Mouse (Mus musculus) stomach, embryonic 15.5 days (tissue): ENCODE measurements around the gene Sfrp5. TPM values are rescaled to one million over a fixed set of nuclear protein-coding genes. Genes with fewer than 3 reads are reported as not detected.
A peak's percentile ranks its signal among the peaks of the same experiment; 100 is the strongest.

Experiments
- ATAC-seq: fragments of 200-750 bp; cut with Nextera tagmentation; 2 replicates; pipeline ENCODE4 v1.8.0; 2017; ENCODE audit warnings: low read depth, moderate number of reproducible peaks, moderate TSS enrichment; ENCODE audit not compliant: insufficient read depth, low FRiP score
- H3K27ac ChIP-seq: fragments of 300-500 bp; sonication (generic); 2 replicates; pipeline ENCODE4 v1.5.1; 2015; ENCODE audit warnings: mild to moderate bottlenecking, inconsistent platforms
- H3K27me3 ChIP-seq: fragments of 300-500 bp; sonication (generic); replicated peaks from 2 replicates; pipeline ENCODE4 v1.6.1; 2015; ENCODE audit warnings: inconsistent platforms
- H3K36me3 ChIP-seq: fragments of 300-500 bp; sonication (generic); 2 replicates; pipeline ENCODE4 v1.6.1; 2015; ENCODE audit warnings: inconsistent platforms
- H3K4me1 ChIP-seq: fragments of 300-500 bp; sonication (generic); 2 replicates; pipeline ENCODE4 v1.6.1; 2015; ENCODE audit warnings: inconsistent platforms
- H3K4me2 ChIP-seq: fragments of 300-500 bp; sonication (generic); 2 replicates; pipeline ENCODE4 v1.6.1; 2015; ENCODE audit warnings: mild to moderate bottlenecking, inconsistent platforms
- H3K4me3 ChIP-seq: fragments of 300-500 bp; sonication (generic); replicated peaks from 2 replicates; pipeline ENCODE4 v1.5.1; 2015; ENCODE audit warnings: inconsistent platforms
- H3K9ac ChIP-seq: fragments of 300-500 bp; sonication (generic); 2 replicates; pipeline ENCODE4 v1.6.1; 2015; ENCODE audit warnings: inconsistent platforms
- H3K9me3 ChIP-seq: fragments of 300-500 bp; sonication (generic); 2 replicates; pipeline ENCODE4 v1.6.1; 2016; ENCODE audit warnings: inconsistent platforms
- WGBS: fragments of 180-500 bp; shearing (Covaris S2); methylation state at CpG from one replicate; pipeline ENCODE4 v1.1.7; 2015; 5-methylcytosine and 5-hydroxymethylcytosine counted together
- polyA plus RNA-seq: library from polyadenylated mRNA; unstranded; fragments of >200 nt; fragmentation: Nextera tagmentation; extraction: Ambion mirVana; gene quantifications from 2 replicates; pipeline ENCODE4 v1.2.1, GENCODE M21; 2015

The Sfrp5 gene
- polyA plus RNA-seq, 1 experiment from 2014 or later = 16.0 TPM

DNA sequence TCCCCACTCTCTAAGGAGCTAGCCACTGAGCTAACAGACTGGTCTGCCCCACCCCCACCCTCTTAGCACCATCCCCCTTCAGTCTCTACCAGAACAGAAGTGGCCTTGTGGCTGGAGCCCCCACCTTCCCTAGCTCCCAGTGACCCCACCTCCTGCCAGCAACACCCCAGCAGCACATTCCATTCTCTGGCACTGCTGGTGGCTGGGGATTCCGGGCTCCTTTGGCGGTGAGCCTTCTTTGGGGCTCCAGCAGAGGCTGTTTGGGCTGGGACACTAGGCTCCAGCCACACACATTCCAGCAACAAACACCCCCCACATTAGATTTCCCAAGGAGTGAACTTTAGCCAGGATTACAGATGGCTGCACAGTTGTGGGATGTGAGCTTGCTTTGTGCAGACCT, 8.7 kb downstream of the Sfrp5 start:
- no peak overlapping the region for H3K27ac ChIP-seq

DNA sequence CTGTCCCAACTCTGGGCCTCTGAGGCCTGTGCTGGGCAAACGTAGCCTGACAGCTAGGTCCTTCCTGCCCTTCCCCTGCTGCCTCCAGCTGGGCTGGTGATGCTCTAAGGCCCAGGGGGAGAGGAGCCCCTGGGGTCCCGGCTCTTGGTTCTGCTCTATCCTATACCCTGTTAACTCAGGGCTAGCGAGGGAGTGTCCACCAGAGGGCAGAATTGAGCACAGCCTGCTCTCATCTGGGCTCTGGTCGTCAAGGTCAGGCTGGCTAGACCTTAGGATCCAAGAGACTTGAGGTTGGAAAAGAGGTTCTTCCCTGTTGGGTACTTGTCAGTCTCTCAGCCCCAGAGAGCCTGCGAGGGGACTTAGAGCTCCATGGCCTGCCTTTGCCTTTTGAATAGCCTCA, 11.6 kb downstream of the Sfrp5 start:
- H3K9me3 ChIP-seq = no peaks in the 10 kb centered on the region
- H3K4me2 ChIP-seq = no peak overlapping the region
- H3K27ac ChIP-seq = no peak overlapping the region
- H3K9ac ChIP-seq = no peak overlapping the region
- H3K4me1 ChIP-seq = no peaks in the 10 kb centered on the region
- peaks cover 24% of the 10 kb centered on the region for H3K36me3 ChIP-seq
- no peaks in the 10 kb centered on the region for H3K27me3 ChIP-seq
- H3K4me3 ChIP-seq = no peak overlapping the region
- no peak for ATAC-seq
- WGBS = 13% methylated on average over 5 of the region's 5 CpGs

More for the DNA sequence above, 8.7 kb downstream of the Sfrp5 start:
- Histone ChIP-seq H3K4me3 (no peak overlapping the region), H3K4me1 (0 out of 2 replicates have a peak, but pooled peaks cover 5% of the 10 kb centered on the region), H3K4me2 (no peak overlapping the region), H3K9ac (no peak overlapping the region), H3K9me3 (no peaks in the 10 kb centered on the region), H3K27me3 (peaks cover under 1% of the 10 kb centered on the region; the same call in 1 of the 2 replicates), H3K36me3 (peaks cover 20% of the 10 kb centered on the region)
- ATAC-seq = no peak
- 73% methylated on average over 2 of the region's 2 CpGs for WGBS

DNA sequence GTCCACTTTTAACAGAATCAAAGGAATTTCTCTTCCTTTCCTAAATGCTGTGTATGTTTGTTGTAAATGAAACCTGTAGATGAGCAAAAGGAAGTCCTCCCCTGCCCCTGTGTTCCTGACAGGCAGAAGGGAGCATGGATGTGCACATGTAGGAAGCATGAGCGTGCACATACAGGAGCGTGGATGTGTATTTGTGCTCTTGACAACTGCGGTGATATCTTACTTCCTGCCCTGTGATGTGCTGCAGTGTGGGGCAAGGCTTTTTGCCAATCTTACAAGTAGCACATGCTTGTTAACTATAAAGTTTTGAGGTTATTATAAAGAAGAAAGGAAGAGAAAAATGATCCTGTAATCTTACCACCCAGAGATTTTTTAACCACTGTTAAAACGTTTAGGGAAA, 12.3 kb downstream of the Sfrp5 start:
- no peaks in the 10 kb centered on the region for H3K9me3 ChIP-seq
- ATAC-seq = no peak
- no peaks in the 10 kb centered on the region for H3K27me3 ChIP-seq
- H3K4me1 ChIP-seq = no peaks in the 10 kb centered on the region
- no peak overlapping the region for H3K9ac ChIP-seq
- no peak overlapping the region for H3K27ac ChIP-seq
- no peak overlapping the region for H3K4me2 ChIP-seq
- WGBS = 69% methylated on average over 4 of the region's 4 CpGs
- no peak overlapping the region for H3K4me3 ChIP-seq
- peaks cover 27% of the 10 kb centered on the region for H3K36me3 ChIP-seq

DNA sequence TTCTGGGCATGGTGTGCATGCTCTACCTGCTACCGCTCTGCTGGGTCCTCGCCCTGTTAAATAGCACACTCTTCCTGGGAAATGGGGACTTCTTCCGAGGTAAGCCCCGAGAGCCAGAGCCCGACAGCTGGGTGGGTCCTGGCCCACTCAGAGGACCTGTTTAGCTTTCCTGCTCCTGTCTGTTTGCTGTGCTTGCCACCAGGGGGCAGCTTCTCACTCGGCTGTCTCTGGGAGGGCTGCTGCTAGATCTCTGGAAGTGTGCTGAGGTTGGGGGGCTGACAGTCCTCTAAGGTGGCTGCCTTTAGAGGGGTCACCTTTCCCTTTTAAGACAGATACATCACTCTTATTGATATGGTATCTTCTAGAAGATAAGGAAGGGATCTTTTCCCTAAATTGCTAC, 19.4 kb downstream of the Sfrp5 start:
- Histone ChIP-seq H3K9me3 (no peaks in the 10 kb centered on the region), H3K4me3 (no peak overlapping the region), H3K9ac (no peak overlapping the region), H3K27me3 (no peaks in the 10 kb centered on the region), H3K36me3 (peaks cover 42% of the 10 kb centered on the region), H3K4me2 (no peak overlapping the region), H3K4me1 (no peaks in the 10 kb centered on the region), H3K27ac (no peak overlapping the region)
- WGBS = 65% methylated on average over 6 of the region's 6 CpGs
- ATAC-seq = no peak

DNA sequence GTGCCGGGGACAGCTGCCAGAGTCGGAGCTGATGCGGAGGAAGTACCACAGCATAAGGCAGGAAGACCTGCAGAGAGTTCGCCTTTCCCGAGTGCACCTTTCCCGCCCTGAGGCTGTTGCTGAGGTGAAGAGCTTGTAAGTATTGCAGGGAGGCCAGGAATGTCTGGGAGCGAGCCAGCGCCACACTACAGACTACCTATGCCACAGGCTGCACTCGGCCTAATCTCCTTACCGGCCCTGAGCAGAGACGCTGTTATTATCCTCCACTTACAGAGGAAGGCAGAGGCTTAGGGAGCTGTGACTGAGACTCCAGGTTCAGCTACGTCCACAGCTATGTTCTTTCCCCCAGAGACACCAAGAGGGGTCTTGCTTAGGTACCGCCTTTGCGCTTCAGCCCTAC, 22.7 kb downstream of the Sfrp5 start:
- ATAC-seq = no peak
- Histone ChIP-seq H3K27ac (no peak overlapping the region), H3K4me1 (no peaks in the 10 kb centered on the region), H3K9ac (no peak overlapping the region), H3K9me3 (no peaks in the 10 kb centered on the region), H3K27me3 (no peaks in the 10 kb centered on the region), H3K36me3 (peaks cover 33% of the 10 kb centered on the region), H3K4me3 (no peak overlapping the region), H3K4me2 (no peak overlapping the region)
- 89% methylated on average over 14 of the region's 14 CpGs for WGBS

DNA sequence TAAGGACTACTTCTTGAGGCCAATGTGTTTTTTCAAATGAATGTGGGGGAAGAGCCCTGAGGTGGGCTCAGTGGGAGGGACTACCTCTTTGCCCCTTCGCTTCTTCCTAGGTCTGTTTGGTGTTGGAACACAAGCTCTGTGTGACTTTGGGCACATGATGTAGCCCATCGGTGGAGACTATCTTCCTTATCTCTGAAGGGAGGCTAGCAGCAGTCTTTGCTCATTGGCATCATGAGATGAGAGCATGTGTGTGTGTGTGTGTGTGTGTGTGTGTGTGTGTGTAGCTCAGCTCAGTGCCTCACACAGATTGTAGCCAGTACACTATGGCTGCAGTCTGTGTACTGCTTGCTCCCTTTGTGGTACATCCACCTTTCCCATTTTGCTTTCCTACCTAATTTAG, 24.6 kb downstream of the Sfrp5 start:
- Histone ChIP-seq H3K27ac (no peak overlapping the region), H3K4me3 (no peak overlapping the region), H3K4me2 (no peak overlapping the region), H3K9ac (no peak overlapping the region), H3K27me3 (no peaks in the 10 kb centered on the region), H3K36me3 (peaks cover 22% of the 10 kb centered on the region; the same call in 1 of the 2 replicates), H3K9me3 (no peaks in the 10 kb centered on the region), H3K4me1 (no peaks in the 10 kb centered on the region)
- WGBS = 88% methylated on average over 2 of the region's 2 CpGs
- no peak for ATAC-seq

DNA sequence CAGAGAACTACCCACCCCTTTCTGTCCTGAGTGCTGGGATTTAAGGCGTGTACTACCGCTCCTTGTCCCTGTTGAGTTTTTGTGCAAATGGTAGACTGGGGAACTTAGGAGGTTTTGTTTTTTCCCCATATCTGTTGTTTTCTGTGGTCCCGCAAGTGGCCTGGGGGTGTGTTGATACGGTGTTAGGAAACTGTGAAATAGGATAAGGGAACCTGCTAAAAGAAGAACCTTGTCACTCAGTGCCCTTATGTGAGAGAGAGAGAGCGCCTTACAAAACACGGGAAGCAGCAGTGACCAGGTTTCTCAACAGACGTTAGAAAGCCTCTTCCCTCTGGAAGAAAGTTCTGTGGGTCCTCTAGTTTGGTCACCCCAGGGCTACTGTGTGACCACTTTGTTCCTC, 25.2 kb downstream of the Sfrp5 start:
- H3K36me3 ChIP-seq = peaks cover 22% of the 10 kb centered on the region; the same call in 1 of the 2 replicates
- H3K4me3 ChIP-seq = no peak overlapping the region
- H3K4me1 ChIP-seq = no peaks in the 10 kb centered on the region
- ATAC-seq = no peak
- 77% methylated on average over 7 of the region's 7 CpGs for WGBS
- H3K4me2 ChIP-seq = no peak overlapping the region
- H3K9ac ChIP-seq = no peak overlapping the region
- H3K9me3 ChIP-seq = no peaks in the 10 kb centered on the region
- no peaks in the 10 kb centered on the region for H3K27me3 ChIP-seq
- H3K27ac ChIP-seq = no peak overlapping the region

DNA sequence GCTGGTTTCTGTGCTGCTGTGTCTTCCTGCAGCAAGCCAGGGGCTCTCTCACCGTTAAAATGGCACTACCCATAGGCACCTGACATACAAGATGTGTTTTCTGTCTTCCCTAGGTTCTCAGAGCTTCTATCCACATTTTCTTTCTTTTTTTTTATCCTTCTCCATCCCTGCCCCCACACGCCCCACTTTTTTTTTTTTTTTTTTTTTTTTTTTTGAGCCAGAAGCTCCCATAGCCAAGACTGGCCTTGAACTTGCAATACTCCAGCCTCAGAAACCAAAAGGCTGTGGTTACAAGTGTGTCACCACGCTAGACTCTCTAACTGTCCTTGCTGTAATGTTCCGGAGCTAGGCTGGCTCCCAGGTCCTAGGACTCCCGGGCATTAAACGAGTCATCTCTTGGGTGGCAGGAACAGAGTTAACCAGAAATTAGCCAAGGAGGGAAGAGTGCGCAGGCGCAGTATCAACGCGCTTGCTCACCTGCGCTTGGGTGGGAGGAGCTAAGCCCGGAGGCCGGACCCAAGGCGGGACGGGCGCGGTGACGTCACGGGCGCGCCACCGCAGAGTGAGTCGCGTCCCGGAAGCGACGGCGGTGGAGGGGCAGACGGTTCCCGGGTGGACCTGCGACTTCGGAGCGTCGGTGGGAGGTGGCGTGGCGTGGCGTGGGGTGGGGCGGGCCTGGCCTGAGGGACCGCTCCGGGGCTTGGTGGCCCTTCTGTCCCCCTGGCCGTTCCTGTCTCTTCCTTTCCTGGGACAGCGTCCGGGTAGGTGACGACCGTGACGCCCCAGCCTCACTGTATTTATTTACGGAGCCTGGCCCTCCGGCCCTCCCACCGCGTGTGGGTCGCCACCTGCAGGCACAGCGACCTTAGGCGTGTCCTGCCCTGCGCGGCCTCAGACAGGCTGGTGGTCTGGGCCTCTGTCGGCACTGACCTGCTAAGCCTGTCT, 31.8 kb downstream of the Sfrp5 start:
- Histone ChIP-seq H3K4me1 (peaks cover 15% of the 10 kb centered on the region), H3K4me2 (peak overlapping the region; percentile 72), H3K27me3 (peaks cover 8% of the 10 kb centered on the region; the same call in 1 of the 2 replicates), H3K9ac (peak overlapping the region; percentile 63), H3K36me3 (no peaks in the 10 kb centered on the region), H3K27ac (peak overlapping the region; percentile 64; the same call in 1 of the 2 replicates), H3K4me3 (peak overlapping the region; percentile 89), H3K9me3 (no peaks in the 10 kb centered on the region)
- WGBS = 2% methylated on average over 54 of the region's 56 CpGs
- ATAC-seq = peak; percentile 91

DNA sequence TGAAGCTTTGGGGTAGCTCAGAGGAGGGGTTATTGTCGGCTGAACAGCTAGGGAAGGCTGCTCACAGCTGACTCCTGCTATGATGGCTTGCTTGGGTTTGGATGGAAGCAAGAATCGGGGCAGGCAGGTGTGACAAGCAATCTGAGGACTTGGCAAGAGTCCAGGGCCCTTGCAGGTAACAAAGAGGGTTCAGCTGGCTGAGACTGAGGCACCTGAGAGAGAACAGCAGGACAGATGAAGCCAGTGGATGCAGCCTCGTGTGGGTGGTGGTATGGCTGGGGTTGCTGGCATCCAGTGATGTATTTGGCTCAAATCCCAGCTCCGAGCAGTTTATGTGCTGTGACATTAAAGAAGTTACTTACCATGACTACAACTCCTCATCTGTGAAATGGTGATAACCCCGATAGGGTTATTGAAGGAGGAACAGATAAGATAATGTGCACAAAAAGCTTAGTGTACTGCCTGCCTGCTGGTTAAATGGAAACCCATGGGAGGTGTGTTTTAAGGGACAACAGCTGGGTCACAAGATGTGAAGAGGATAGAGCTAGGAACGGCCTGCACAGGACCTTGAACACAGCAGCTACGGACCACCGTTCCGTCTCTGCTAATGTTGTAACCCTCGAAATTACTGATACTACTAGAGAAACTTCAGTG, 32.6 kb downstream of the Sfrp5 start:
- H3K4me3 ChIP-seq = 0 out of 2 replicates have a peak overlapping the region, but pooled peaks have one; percentile 89
- H3K9me3 ChIP-seq = no peaks in the 10 kb centered on the region
- H3K36me3 ChIP-seq = no peaks in the 10 kb centered on the region
- peaks cover 15% of the 10 kb centered on the region for H3K4me1 ChIP-seq
- ATAC-seq = no peak
- peaks cover 8% of the 10 kb centered on the region; the same call in 1 of the 2 replicates for H3K27me3 ChIP-seq
- peak overlapping the region; percentile 72; the same call in 1 of the 2 replicates for H3K4me2 ChIP-seq
- no peak overlapping the region for H3K9ac ChIP-seq
- WGBS = 53% methylated on average over 10 of the region's 10 CpGs
- H3K27ac ChIP-seq = no peak overlapping the region

DNA sequence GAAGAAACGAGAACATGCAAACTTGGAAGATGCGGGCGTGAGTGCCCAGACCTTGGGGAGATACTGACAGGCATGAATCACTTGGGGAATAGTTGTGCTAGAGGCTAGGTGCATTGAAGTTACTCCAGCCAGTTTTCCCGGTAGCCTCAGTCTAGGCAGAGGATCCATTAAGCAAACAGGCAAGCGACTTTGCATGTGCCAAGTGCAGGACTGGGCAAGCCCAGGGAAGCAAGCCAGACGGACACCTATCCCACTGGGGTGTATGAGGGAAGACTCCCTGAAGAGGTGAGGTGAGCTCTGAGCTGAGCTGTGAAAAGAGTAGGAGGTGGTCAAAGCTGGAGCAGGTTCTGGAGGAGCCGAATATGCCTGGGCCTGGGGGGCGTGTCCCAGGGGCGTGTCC, 34.6 kb downstream of the Sfrp5 start:
- H3K9me3 ChIP-seq = no peaks in the 10 kb centered on the region
- H3K4me3 ChIP-seq = no peak overlapping the region
- peaks cover 15% of the 10 kb centered on the region for H3K4me1 ChIP-seq
- no peak overlapping the region for H3K27ac ChIP-seq
- no peaks in the 10 kb centered on the region for H3K36me3 ChIP-seq
- peaks cover 8% of the 10 kb centered on the region; the same call in 1 of the 2 replicates for H3K27me3 ChIP-seq
- ATAC-seq = no peak
- no peak overlapping the region for H3K4me2 ChIP-seq
- WGBS = 58% methylated on average over 9 of the region's 9 CpGs
- no peak overlapping the region for H3K9ac ChIP-seq

DNA sequence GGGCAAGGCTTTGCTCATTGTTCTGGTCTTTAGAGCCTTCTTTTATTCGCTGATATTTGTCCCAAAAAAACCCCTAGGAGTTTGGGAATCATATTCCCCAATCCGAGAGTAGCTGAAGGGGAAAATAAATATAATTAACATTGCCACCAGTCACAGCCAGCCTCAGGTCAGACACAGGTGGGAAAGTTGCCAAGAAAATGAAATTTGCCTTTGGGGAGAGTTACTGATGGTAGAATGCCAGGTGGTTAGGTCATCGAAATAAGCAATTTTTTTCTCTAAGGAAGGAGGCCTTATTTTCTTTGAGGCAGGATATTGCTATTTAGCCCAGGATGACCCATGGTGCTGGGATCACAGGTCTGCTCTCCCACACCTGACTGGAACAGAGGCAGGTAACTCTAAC, 35.3 kb downstream of the Sfrp5 start:
- H3K4me3 ChIP-seq = no peak overlapping the region
- WGBS = 39% methylated on average over 3 of the region's 3 CpGs
- no peak for ATAC-seq
- H3K27ac ChIP-seq = no peak overlapping the region
- peaks cover 8% of the 10 kb centered on the region; the same call in 1 of the 2 replicates for H3K27me3 ChIP-seq
- peaks cover 15% of the 10 kb centered on the region for H3K4me1 ChIP-seq
- no peaks in the 10 kb centered on the region for H3K36me3 ChIP-seq
- H3K9ac ChIP-seq = no peak overlapping the region
- no peaks in the 10 kb centered on the region for H3K9me3 ChIP-seq
- no peak overlapping the region for H3K4me2 ChIP-seq

DNA sequence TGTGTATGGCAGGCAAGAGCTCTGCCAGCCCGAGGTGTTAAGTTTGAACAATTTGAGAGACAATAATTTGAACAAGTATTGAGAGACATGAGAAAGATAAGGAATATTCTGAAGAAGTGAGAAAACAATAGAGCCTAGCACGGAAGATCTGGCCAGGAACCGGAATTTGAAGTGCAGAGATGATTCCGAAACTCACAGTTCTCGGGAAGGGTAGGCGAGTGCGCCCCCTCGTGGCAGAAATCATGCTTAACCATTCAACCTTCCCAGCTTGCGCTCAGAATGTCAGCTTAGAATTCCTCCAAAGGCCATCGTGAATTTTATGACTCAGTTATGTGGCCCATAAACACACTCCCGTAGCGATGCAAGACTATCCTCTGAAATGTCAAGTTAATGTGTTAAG, 35.9 kb downstream of the Sfrp5 start:
- Histone ChIP-seq H3K36me3 (no peaks in the 10 kb centered on the region), H3K9me3 (no peaks in the 10 kb centered on the region), H3K4me1 (peaks cover 9% of the 10 kb centered on the region; the same call in 1 of the 2 replicates), H3K27me3 (peaks cover 8% of the 10 kb centered on the region; the same call in 1 of the 2 replicates), H3K27ac (no peak overlapping the region), H3K4me2 (peak overlapping the region; percentile 39; the same call in 1 of the 2 replicates), H3K4me3 (no peak overlapping the region; the same call in 1 of the 2 replicates), H3K9ac (no peak overlapping the region)
- WGBS = 3% methylated on average over 12 of the region's 12 CpGs
- no peak for ATAC-seq
